Mouse (Mus musculus): ENCODE measurements around the gene Slc10a4.

Slc10a4 gene

DNA sequence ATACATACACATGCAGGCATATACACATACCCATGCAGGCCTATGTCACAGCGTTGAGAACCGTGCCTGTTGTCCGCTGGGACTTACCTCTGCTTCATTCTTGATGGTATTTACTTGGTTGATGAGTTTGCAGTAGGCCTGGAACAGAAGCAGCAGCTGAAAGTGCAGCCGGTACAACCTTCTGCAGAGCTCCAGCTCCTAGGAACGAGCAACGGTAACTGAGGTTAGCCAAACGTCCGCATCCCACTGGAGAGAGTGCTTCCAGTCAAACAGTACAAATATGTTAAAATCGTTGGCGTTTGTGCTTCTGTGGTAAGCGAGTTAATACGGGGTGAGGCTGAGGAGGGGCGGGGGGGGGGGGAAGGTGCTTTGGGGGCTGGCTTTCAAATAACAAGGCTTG is 17.1 kb downstream of the Slc10a4 start:
- peak; percentile 73 for DNase-seq

DNA sequence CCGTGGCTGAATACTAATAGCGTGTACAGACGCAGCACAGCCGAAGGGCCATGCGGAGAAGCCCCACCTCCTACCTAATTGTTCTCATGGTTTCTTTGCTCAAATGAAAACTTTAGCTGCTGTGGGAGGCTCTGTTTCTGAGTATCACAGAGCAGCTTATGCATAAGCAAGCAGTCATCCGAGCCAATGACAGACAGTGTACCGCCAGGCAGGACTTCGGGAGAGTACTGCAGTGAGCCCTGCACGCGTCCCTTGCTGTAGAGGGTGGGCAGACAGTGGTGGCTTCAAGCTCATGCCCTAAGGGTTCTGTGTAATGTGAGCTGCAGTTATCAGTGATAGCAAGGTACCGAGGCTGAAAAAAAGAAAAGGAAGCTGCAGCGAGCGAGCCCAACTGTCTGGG is 22.0 kb downstream of the Slc10a4 start:
- DNase-seq = peak; percentile 64

DNA sequence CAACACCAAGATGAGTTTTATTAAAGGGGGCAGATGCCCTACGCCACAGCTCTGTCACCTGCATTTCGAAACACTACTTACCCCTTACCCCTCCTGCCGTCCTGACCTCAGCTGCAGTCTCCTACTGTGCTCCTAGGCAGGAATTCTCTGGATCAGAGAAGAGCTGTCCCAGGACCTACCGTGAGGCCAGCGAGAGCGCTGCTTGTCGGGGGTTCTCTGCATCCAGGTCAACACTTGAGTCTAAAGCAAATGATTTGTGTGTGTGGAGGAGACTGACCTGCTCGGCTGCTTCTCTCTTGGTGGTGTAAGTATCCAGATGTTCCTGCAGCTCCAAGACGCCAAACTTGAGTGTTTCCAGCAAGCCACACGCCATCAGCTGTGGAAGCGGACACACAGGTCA is 25.8 kb downstream of the Slc10a4 start:
- peak; percentile 61 for DNase-seq

DNA sequence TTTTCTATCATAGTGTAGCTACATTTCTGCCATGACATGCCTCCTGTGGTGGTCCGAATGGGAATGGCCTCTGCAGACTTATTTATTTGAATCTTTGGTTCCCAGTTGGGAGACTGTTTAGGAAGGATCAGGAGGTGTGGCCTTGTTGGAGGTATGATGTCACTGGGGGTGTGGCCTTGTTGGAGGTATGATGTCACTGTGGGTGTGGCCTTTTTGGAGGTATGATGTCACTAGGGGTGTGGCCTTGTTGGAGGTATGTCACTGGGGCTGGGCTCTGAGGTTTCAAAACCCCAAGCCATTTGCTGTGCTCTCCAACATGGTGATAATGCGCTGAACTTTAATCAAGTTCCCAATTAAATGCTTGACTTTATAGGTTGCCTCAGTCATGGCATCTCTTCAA is 37.4 kb downstream of the Slc10a4 start:
- peak; percentile 43 for DNase-seq

DNA sequence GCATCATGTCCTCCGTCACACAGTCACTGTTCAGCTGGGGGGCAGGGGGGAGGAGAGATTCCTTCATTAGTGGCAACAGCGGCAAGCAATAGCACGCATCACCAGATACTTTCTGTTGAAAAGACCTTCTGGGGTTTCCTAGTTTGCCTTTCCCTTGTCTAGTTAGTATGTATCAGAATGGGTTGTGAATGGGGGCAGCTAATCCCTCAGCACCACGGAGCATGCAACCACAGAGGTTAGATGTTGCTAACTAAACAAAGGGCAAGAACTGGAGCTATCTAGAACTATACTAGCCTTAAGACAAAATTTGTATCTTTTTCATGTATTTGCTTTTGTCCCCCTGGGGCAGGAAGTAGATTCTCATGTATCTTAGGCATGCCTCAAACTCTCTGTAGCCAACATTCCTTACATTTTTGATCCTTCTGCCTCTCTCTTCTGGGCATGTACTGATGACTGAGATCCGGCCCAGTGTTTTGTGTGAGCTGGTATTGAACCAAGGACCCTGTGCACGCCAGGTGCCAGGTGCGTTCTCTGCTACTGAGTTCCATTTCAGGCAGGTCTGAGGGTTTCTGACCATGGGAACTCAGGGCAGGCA is 41.1 kb downstream of the Slc10a4 start:
- peak; percentile 87 for DNase-seq

DNA sequence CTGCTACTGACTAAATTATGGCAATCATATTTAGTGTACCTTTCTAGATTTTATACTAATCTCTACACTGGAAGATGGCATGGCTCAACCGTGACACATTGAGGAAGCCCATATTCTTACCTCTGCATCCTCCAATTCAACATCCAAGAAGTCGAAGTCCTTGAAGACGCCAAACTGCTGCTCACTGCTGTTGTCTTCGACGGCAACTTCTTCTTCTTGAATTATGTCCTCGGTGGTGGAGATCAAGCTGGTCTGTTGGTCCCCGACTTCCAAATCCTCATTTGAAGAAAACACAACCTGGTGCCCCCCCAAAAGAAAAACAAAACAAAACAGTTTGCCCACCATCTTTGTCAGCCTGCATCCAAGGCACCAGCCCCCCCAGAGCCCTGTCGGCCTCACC is 47.2 kb downstream of the Slc10a4 start:
- DNase-seq = peak; percentile 54

DNA sequence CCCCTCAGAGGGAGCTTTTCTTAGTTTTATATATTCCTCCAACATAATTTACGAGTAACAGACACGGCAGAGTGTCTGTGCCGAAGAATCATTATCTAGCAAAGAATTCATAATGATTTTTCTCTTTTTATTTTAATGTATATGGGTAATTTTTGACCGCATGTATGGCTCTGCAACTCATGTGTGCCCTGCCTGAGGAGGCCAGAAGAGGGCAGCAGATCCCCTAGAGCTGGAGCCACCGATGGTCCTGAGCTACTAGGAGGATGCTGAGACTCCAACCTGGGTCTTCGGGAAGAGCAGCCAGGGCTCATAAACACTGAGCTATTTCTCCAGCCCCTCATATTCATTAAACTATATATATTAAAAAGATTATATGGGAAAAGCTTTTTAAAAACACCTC is 49.8 kb downstream of the Slc10a4 start:
- peak; percentile 78 for DNase-seq

DNA sequence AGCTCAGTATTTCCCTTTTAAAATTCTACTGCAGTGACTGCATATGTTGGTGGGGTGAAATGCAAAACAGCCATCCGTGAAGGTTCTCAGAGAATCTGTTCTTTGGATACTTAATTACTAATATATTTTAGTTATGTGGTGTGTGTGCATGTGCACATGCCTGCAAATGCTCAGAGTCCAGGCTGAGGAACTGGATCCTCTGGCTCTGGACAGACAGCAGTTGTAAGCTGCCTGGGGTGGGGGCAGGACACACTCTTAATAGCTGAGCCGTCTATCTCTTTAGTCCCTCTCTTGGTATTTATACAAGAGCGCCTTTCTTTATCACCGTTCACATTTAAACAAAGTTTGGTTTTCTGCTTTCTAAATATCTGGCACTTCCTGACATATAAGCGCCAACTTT is 50.3 kb downstream of the Slc10a4 start:
- DNase-seq = peak; percentile 68

DNA sequence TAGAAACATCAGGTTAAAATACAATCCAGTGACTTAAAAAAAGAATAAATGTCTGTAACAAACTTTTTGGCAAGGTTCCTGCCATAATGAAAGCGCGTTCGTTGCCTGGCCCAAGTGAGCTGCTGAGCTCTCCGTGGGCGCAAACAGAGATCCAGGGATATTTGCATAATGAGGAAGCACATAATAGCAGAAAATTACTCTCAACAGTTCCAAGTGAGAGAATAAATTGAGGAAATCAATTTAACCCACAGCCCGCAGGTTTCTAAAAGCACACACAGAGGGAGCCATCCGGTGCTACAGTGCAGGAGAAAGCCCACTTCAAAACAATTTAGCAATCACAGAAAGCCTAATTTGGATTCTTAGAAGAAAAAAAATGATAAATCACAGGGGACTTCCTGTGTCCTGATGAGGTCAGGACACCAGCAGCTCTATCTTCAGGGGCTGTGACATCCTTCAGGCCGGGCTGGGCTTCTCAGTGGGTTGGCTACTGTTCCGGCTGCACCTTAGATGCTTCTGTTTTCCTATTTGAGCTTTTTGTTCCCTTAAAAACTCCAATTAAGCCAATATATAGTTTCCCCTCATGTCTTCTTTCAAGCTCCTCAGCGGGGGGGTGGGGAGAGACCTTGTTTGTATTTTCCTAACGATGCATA is 54.9 kb downstream of the Slc10a4 start:
- DNase-seq = peak; percentile 15
